Mouse (Mus musculus) frontal cortex, postnatal 25 days (tissue): ENCODE results near the gene Wdr34.
"Not testable (repeated sequence)": the region's sequence is repeated elsewhere in the genome, so short reads cannot be mapped to it uniquely, and the experiment has no call there.

ENCODE experiments used
- DNase-seq, 2 experiments: peaks; one replicate each; pipeline ENCODE4 v3.0.0; 2022; ENCODE audit warnings: low spot score in 2 of 2

Gene Wdr34

DNA sequence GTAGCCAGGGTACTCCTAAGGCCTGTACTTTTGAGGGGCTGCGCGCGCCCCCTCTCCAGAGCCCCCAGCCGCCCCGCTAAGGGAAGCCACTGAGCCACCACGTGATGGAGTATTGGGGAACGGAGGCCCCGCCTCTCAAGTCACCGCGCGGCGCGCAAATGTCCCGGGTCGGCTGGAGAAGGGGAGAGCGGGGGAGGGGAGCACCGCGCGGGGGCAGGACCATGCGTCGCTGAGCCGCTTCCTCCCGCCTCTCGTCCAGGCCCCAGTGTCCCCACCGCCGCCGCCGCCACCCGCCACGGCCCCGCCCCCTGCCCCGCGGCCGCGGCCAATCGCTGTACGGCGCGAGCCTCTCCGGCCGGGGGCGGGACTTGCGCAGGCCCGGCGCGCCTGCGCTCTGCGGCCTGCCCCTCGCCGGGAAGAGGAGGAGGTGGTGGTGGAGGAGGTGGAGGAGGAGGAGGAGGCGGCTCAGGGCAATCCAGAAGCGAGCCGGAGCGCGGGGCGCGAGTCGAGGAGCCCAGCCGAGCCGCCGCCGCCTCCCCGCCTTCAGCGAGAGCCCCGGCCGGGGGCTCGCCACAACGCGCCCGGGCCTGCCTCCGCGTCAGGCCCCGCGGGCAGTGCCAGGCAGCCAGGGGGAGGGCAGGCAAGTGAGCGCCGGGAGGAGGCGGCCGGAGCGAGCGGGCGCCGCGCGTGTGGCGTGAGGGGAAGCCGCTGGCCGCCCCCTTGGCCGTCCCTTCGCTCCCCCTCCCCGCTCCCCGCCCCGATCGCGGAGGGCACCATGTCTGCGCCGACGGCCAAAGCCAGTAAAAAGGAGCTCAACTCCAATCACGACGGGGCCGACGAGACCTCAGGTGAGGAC, 17.6 kb upstream of the Wdr34 start:
- DNase-seq: peak; percentile 76 to 80

DNA sequence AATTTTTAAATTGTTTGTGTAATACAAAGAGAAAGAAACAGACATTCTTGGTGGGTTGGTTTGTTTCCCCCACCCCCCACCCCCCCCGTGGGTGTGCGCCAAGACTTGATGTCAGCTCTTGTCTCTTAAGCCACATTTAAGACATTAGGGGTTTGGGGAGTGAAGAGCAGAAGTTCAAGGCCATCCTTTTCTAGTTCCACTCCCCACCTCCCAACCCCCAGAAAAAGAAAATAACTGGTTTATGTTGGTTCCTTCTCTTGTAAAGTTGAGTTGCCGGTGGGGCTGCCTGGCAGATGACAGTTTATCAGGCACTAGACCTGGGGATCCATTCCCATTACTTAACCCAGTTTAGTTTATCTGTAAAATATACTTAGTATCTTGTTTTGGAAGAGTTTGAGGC, 15.6 kb upstream of the Wdr34 start:
- no peak for DNase-seq

DNA sequence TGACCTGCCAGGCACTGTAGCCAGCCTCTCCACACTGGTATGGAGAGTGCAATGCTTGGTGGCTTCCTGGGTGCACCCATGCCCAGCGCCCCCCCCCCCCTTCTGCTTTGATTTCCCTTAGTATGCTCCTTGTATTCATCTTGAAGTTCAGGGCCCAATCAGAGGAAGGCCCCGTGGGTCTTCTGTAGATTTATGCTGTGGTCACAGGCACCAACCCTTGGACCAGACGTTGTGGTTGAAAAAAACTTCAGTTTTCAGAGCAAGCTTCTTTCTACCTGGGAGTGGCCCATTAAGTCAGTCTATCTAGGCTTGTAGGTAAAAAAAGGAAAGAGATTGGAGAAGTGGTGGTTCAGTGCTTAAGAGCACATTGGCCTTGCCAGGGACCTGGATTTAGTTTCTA, 15.1 kb upstream of the Wdr34 start:
- DNase-seq: no peak

DNA sequence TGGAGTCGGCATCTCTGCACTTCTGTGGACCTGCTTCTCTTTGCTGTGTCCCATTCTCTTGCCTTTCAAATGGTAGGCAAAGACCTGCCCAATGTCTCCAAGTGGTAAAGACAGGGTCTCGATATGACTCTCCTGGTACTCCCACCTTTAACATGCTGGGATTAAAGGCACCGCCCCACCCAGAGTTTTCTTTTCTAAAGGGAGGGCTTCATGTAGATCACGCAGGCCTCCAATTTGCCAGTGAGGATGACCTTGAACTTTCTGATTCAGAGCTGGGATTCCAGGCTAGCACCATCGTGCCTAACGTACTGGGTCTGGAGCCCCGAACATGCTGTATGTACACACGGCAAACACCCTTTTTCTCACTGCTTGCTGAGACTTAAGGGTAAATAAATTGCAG, 14.6 kb upstream of the Wdr34 start:
- no peak for DNase-seq

DNA sequence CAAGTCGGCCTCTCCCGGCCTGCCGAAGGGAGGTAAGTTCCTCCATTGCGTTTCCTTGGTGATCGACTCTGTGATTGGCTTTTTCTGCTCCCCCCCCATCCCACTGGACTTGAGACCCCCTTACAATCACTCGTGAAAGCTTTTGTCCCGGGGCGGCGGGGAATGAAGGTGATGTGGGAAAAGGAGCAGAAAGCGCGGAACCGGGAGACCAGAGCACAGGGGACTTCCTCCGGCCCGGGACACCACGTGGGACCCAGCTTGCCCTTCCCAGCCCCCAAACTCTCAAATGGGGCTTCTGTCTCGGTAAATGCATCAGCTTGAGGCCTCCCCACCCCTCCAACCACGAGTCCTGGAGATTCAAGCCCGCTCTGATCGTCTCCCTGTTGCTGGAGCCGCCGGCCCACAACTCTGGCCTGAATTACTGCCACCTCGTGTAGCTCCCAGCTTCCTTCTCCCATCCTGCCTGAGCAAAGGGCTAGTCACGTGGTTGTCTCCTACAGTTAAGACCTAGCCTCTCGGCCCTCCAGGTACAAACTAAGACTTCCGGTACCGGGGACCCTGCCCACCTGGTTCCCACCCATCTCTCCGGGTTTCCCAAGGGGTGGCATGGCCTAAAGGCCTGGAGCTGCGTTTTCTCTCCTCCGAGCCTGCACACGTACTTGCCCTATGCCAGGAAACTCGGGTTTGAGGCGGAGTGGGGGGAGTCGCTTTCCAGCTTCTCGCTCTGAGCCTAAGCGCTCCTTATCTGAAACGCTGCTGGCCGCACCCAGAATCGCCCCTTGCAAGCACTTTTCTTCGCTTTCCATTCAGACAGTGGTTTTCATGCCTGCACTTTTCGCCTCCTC, 13.8 kb upstream of the Wdr34 start:
- DNase-seq: no peak

DNA sequence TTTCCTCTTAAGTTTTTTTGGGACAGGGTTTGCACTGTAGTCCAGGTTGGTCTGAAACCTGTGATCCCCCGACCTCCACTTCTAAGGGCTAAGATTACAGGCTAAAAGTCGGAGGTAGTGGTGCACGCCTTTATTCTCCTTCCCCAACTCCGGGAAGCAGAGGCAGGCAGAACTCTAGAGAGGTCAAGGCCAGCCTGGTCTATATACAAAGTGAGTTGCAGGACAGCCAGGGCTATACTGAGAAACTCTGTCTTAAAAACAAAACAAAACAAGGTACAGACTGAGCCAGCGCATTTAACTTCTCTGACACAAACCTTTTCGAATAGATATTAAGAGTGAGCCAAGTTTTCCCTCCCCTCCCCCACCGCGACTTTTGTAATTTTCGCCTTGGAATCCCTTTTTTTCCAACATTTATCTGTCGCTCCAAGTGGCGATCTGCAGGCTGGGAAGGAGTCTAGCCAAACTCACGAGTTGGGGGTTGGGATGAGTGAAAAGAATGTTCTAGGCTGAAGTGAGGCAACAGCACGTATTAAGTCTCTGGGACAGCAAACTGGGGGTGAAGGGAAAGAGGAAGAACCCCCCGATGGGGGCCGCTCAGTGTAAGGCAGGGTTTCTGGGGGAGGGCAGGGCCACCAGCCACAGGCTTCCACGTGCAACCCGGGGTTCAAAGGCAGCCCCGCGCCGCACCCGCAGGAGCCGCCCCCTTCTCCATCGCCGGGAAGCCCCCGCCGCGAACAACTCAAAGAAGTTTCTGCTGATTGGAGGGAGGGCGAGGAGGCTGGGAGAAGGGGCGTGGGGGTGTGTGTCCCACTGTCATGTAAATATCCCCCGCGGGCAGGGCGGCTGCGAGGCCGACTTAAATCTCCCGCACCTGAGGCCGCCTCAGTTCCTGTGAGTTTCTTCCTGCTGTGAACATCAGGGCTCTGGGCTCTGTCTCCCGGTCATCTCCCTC, 12.8 kb upstream of the Wdr34 start:
- no peak for DNase-seq

DNA sequence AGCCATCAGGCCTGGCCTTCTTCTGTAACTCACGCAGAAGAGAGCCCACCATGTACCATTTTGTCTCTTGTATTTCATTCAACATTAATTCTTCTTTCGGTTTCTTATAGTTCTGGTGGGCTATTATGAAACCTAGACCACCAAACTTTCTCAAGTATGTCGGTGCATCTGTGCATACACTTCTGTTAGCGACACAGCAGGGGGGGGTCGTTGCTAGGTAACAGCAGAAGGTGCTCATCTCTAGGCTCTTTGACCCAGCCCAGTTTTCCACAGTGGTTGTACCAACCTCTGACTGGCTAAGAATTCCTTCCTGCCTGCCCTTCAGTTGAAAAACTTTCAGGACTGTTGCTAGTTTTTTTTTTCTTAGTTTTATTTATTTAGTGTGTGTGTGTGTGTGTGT, 9.7 kb upstream of the Wdr34 start:
- no peak for DNase-seq

DNA sequence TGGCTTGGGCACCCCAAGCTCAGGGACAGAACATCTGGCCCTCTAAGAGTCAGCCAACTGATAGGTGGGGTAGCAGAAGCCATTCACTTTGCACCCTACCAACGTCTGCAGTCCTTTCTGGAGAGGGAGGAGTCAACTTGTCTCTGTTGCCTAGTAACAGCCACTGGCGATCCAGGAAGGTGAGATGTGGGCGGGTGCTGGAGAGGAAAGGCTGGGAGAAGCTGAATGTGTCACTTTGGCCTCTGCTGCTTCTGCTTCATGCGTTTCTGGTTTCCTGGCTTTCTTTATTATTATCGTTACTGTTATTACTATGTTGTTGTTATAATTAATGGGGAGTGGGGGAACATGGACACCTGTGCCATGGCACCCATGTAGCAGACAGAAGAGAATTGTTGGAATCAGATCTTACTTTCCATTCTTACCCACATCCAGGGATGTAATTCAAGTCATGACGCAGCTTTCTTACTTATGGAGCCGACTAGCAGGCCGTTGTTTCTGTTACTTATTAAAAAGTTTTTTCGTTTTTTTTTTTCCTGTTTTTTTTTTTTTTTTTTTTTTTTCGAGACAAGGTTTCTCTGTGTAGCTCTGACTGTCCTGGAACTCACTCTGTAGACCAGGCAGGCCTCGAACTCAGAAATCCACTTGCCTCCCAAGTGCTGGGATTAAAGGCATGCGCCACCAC, 8.7 kb upstream of the Wdr34 start, which contains the start of gene Set:
Gene Set, plus strand, starts transcription at position 156 of the 682 bp plus-strand sequence.
- DNase-seq: no peak

DNA sequence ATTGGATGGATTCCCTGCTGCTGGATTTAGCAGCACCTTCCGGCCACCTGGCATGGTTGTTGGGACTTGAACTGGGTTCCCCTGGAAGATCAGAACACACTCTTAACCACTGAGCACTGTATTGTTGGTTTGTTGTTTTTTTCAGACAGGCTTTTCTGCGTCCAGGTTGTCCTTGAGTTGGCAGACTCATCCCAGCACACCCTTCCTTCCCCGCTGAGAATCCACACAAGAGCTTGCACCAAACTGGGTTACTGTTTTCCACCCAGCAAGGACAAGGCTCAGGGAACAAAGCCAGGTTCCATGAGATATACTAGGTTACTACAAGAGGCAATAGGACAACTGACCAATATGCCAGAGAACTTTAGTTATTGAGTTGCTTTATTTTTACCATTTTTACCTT, 8.1 kb upstream of the Wdr34 start:
- no peak for DNase-seq

DNA sequence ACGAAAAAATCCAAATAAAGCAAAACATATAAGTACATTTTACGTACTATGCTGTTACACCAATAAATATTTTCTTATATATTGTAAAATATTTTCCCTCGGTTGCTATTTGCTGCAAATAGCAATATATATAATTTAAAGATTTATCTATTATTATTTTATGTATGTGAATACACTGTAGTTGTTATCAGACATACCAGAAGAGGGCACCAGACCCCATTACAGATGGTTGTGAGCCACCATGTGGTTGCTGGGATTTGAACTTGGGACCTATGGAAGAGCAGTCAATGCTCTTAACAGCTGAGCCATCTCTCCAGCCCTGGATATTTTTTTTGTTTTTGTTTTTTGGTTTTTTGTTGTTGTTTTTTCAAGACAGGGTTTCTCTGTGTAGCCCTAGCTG, 6.6 kb upstream of the Wdr34 start:
- DNase-seq: not testable (repeated sequence)

DNA sequence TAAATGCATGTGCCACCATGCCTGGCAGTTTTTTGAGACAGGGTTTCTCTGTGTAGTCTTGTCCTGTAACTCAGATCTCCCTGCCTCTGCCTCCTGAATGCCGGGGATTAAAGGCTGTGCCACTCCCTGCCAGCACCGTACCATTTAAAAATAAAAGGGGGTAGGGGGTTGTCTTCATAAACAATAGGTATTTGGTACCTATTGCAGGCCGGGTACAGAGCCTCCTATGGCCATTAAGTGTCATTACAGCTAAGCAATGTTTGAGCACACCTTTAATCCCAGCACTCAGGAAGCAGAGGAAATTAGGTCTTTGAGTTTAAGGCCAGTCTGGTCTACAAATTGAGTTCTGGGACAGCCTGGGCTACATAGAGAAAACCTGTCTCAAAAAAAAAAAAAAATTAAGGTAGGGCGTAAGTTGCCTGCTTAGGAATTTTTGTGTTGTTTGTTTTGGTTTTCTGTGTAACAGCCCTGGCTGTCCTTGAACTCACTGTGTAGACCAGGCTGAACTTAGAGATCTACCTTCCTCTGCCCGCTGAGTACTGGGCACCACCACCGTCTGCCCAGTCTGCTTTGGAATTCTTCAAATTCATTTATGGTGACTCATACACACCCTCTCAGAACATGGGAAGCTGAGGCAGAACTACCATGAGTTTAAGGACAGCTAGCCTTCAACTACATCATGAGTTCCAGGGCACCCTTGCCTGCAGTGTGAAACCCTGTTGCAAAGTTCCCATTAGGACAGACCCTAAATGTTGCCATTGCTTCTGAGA, 3.5 kb upstream of the Wdr34 start:
- DNase-seq: no peak

DNA sequence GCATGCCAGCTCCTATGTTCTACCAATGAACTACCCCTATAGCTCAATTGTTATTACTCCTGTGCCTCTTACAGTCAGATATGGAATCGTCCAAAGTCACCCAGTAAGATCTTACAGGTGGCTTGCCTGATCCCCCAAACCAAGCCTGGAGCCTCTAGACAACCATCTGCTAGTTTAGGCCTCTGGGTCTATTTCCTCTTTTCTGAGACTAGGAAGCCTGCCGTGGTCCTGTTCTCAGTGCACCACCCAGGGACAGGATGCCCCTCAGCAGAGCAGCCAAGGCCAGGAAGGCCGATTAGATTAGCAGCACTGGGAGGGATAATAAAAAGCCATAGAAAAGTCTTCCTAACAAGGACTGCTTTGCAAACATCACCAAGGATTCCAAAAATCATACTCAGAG, 1.1 kb upstream of the Wdr34 start:
- no peak for DNase-seq

DNA sequence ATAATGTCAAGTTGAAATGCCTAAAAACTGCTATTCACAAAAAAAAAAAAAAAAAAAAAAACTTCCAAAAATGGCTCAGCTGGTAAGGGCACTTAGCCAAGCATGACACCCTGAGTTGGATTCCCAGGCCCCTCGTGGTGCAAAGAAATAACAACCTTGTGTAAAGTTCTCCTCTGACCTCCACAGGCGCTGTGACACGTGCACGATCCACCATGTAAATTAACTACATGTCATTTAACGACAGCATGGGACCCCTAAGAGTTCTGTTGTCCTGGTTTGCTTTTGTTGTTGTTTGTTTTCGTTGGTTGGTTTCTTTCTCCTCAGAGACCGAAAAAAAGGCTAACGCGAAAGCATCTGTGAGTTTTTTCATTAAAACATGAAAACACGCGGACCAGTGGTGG, 580 bp downstream of the Wdr34 start:
- no peak for DNase-seq

DNA sequence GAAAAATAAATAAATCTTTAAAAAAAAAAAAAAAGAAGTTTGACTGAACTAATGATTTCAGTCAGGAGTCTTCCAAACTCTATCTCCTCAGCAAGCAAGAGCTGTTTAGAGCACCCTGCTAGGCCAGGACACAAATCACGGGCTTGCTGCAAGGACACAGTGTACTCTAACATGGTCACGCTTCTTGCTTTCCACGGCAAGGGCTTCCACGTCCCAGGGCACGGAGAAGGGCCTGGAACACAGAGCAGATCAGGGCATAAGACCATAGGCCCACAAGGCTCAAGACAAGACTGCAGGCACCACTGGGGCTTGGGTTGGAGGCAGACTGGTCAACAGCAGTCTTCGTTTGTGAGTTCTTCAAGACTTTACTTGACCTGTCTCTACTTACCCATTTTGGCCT, 1.6 kb downstream of the Wdr34 start:
- DNase-seq: no peak

DNA sequence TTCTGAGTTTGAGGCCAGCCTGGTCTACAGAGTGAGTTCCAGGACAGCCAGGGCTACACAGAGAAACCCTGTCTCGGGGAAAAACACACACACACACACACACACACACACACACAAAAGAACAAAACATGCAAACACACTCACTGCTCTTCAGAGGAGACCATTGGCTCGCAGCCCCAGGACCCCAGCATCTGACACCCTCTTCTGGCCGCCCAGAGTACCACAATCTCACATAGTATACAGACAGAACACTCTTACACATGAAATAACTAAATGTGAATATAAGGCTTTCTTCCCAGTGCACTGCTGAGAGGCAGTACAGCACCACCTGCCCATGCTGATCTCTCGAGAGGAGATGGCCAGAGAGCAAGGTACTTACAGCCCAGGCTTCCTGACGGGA, 4.1 kb downstream of the Wdr34 start:
- no peak for DNase-seq

DNA sequence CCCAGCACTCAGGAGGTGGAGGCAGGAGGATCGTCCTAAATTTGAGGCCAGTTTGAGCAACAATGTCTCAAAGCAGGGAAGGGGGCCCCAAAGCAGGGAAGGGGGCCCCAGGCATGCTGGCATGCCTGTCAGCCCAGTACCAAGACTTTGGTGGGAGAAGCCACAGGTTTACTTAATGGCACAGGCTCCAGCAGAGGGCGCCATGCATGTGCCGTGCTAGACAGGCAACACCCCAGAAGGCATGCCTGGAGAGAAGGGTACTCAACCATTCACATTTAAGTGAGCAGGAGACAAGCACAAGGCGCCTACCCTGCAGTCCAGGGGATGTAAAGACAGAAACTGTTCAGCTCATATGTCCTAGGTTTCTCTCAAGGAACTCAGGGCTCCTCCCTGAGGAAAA, 6.2 kb downstream of the Wdr34 start:
- peak; percentile 55 to 59 for DNase-seq

DNA sequence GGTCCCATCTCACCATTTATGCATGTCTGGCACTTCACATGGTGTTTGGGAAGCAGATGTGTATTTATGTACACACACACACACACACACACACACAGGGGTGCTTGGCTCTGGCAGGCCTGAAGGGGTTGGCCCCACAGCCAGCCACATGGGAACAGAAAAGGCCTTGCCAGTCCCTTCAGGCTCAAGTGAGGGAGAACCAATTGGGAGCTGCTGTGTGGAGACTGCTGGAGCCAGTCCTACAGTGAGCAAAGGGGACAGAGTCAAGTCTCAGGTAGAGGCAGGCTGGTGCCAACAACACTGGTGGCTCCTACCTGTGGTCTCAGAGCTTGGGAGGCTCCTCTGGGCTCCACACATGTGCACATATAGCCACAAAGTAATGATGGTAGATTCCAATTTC, 9.0 kb downstream of the Wdr34 start:
- no peak for DNase-seq

DNA sequence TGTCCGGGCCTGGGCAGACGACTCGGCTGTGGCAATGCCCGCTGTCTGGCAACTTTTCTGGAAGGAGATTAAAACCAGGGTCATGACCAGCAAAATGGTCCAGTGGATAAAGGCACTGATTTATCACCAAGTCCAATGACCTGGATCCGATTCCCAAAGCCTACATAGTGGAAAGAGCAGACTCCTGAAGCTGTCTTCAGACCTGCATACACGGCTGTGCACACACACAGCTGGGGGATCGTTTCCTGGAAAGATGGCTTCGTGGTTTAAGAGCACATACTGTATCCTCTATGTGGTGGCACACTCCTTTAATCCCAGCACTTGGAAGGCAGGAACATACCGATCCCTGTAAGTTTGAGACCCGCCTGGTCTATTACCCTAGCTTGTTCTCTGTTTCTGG, 10.3 kb downstream of the Wdr34 start:
- DNase-seq: no peak

DNA sequence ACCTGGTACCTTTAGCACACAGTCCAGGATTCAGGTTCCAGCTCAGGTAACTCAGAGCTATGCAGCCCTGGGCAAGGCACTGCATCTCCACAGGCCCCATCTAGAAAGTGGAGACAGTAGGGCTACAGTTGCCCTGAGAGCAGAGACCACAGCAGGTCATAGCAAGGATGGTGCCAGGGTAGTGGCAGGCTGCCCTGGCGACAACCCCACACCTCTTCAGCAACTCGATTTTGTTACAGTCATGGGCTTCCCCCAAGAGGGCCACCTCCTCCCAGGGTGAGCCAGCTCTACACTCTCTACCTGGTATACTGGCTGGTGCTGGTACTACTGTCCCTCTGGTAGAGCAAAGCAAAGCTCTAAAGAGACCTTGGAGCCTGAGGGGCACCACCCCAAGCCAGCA, 10.9 kb downstream of the Wdr34 start:
- DNase-seq: no peak

DNA sequence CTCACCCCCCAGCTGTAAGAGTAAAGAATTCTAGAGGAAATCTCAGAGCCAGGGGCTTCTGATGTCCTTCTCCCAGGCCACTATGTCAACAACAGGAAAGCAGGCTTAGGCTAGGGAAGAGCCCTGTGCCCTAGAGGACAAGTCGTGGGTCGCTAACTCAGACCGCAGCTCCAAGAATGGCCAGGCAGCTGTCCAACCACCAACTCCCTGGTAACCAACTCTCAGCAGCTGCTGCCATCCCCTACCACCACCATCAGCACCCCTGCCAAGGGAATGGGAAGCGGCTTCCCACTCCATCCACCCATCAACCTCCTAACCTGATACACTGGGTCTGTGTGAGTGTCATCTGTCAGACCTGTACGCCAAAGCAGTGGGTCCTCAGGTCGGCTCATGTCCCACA, 15.7 kb downstream of the Wdr34 start:
- DNase-seq: no peak
